Mouse (Mus musculus) liver, adult 2 months (tissue): Measurements from ENCODE around the gene Sclt1. TPM values are rescaled to one million over a fixed set of nuclear protein-coding genes. Genes with fewer than 3 reads are reported as not detected.

ENCODE experiments used
- DNase-seq: peaks from one replicate; pipeline ENCODE4 v3.0.0-alpha.2; 2011; ENCODE audit warnings: low read depth, low spot score; ENCODE audit errors: extremely low read depth
- H3K27ac ChIP-seq: fragments of 200-500 bp; replicated peaks from 2 replicates; pipeline ENCODE4 v1.5.1; 2012; ENCODE audit warnings: low read depth, mild to moderate bottlenecking, control low read depth, inconsistent platforms, low read length; ENCODE audit not compliant: insufficient read depth
- H3K27me3 ChIP-seq: fragments of 200-500 bp; 2 replicates; pipeline ENCODE4 v1.6.1; 2012; ENCODE audit warnings: mild to moderate bottlenecking, moderate library complexity, low read length, inconsistent platforms; ENCODE audit not compliant: control insufficient read depth, insufficient read depth
- H3K36me3 ChIP-seq: fragments of 200-500 bp; 2 replicates; pipeline ENCODE4 v1.6.1; 2012; ENCODE audit warnings: low read length, inconsistent platforms; ENCODE audit not compliant: control insufficient read depth, insufficient read depth
- H3K4me1 ChIP-seq: fragments of 200-500 bp; 2 replicates; pipeline ENCODE4 v1.6.1; 2011; ENCODE audit warnings: low read length; ENCODE audit not compliant: control insufficient read depth, insufficient read depth
- H3K4me3 ChIP-seq: fragments of 200-500 bp; 2 replicates; pipeline ENCODE4 v1.5.1; 2011; ENCODE audit warnings: low read depth, mild to moderate bottlenecking, control low read depth, low read length, moderate library complexity; ENCODE audit not compliant: insufficient read depth
- H3K79me2 ChIP-seq: fragments of 200-500 bp; 2 replicates; pipeline ENCODE4 v1.6.1; 2012; ENCODE audit warnings: inconsistent platforms, mild to moderate bottlenecking, low read length, moderate library complexity; ENCODE audit not compliant: control insufficient read depth, insufficient read depth
- H3K9ac ChIP-seq: fragments of 200-500 bp; 2 replicates; pipeline ENCODE4 v1.6.1; 2012; ENCODE audit warnings: low read depth, mild to moderate bottlenecking, control low read depth, inconsistent platforms, low read length
- CTCF ChIP-seq: fragments of 200-500 bp; IDR thresholded peaks from 2 replicates; pipeline ENCODE4 v1.5.1; 2011; ENCODE audit warnings: low read depth, low read length, control low read depth
- POLR2A ChIP-seq: fragments of 200-500 bp; IDR thresholded peaks from 2 replicates; pipeline ENCODE4 v1.6.1; 2011; ENCODE audit warnings: low read length, control low read depth; ENCODE audit not compliant: insufficient read depth; ENCODE audit errors: extremely low read depth
- WGBS: fragments of 180-500 bp; shearing (Covaris S2); methylation state at CpG from one replicate; pipeline ENCODE4 v1.1.7; 2018; 5-methylcytosine and 5-hydroxymethylcytosine counted together
- polyA plus RNA-seq: library from polyadenylated mRNA; depleted of rRNA; stranded (reverse); fragments of >200 nt; gene quantifications from 2 replicates; pipeline ENCODE4 v1.2.3, GENCODE M21; 2012; rRNA removed
- total RNA-seq: library from RNA; depleted of rRNA; stranded (reverse); fragments of >200 nt; gene quantifications from 2 replicates; pipeline ENCODE4 v1.2.3, GENCODE M21; 2014; rRNA removed

Gene Sclt1
- total and polyA plus RNA-seq, 2 experiments = 3.0 to 7.9 TPM

- H3K4me1 ChIP-seq = peaks cover 61% of the 10 kb centered on the region
- peaks cover 57% of the 10 kb centered on the region for H3K79me2 ChIP-seq
- no peak overlapping the region for H3K9ac ChIP-seq
- TF ChIP-seq CTCF (no peak), POLR2A (no peak)
- DNase-seq = no peak
- no peak overlapping the region for H3K27ac ChIP-seq
- no peak overlapping the region for H3K4me3 ChIP-seq
- no peaks in the 10 kb centered on the region for H3K27me3 ChIP-seq
- no peaks in the 10 kb centered on the region for H3K36me3 ChIP-seq
- 71% methylated on average over 2 of the region's 2 CpGs for WGBS
Observed at GRCm38 (mm10) chr3:41577240-41577639, 165.1 kb downstream of the Sclt1 start.

Other genes starting within 250 kb of the Sclt1 start
- 29.0 and 37.4 TPM in 2 replicates for gene Jade1, start 186.8 kb downstream of the Sclt1 start, total RNA-seq
- 15.0 and 20.3 TPM in 2 replicates for gene Jade1, start 186.8 kb downstream of the Sclt1 start, polyA plus RNA-seq
- gene D3Ertd751e, start 97 bp upstream of the Sclt1 start, total RNA-seq = 7.0 and 10.5 TPM in 2 replicates
- 0.86 and 1.1 TPM in 2 replicates for gene D3Ertd751e, start 97 bp upstream of the Sclt1 start, polyA plus RNA-seq